Mouse (Mus musculus) kidney, embryonic 16.5 days (tissue): ENCODE data around the gene Dnajb14. TPM values are rescaled to one million over a fixed set of nuclear protein-coding genes. Genes with fewer than 3 reads are reported as not detected.

Experiments
- ATAC-seq: fragments of 200-750 bp; cut with Nextera tagmentation; 2 replicates; pipeline ENCODE4 v1.8.0; 2017; ENCODE audit warnings: moderate TSS enrichment; ENCODE audit not compliant: low FRiP score, low TSS enrichment
- H3K27ac ChIP-seq: fragments of 300-500 bp; sonication (generic); 2 replicates; pipeline ENCODE4 v1.5.1; 2014; ENCODE audit warnings: low read length
- H3K27me3 ChIP-seq: fragments of 300-500 bp; sonication (generic); 2 replicates; pipeline ENCODE4 v1.6.1; 2014; ENCODE audit warnings: low read length, control low read depth, mixed read lengths; ENCODE audit not compliant: insufficient read depth
- H3K36me3 ChIP-seq: fragments of 300-500 bp; sonication (generic); 2 replicates; pipeline ENCODE4 v1.6.1; 2014; ENCODE audit warnings: low read length, control low read depth, mixed read lengths; ENCODE audit not compliant: insufficient read depth
- H3K4me1 ChIP-seq: fragments of 300-500 bp; sonication (generic); 2 replicates; pipeline ENCODE4 v1.6.1; 2014; ENCODE audit warnings: low read length, control low read depth, mixed read lengths; ENCODE audit not compliant: insufficient read depth
- H3K4me2 ChIP-seq: fragments of 300-500 bp; sonication (generic); replicated peaks from 2 replicates; pipeline ENCODE4 v1.6.1; 2014; ENCODE audit warnings: low read depth, low read length
- H3K4me3 ChIP-seq: fragments of 300-500 bp; sonication (generic); 2 replicates; pipeline ENCODE4 v1.5.1; 2014; ENCODE audit warnings: mild to moderate bottlenecking, low read length
- H3K9ac ChIP-seq: fragments of 300-500 bp; sonication (generic); replicated peaks from 2 replicates; pipeline ENCODE4 v1.6.1; 2014; ENCODE audit warnings: low read length
- H3K9me3 ChIP-seq: fragments of 300-500 bp; sonication (generic); 2 replicates; pipeline ENCODE4 v1.6.1; 2016; ENCODE audit warnings: low read length, control low read depth
- WGBS: fragments of 180-500 bp; shearing (Covaris S2); extraction: QIAGEN DNeasy Blood & Tissue Kit; methylation state at CpG from one replicate; pipeline ENCODE4 v1.1.7; 2014; 5-methylcytosine and 5-hydroxymethylcytosine counted together
- polyA plus RNA-seq: library from polyadenylated mRNA; unstranded; fragments of >200 nt; fragmentation: Nextera tagmentation; extraction: Ambion mirVana; gene quantifications from 2 replicates; pipeline ENCODE4 v1.2.1, GENCODE M21; 2015

Gene Dnajb14
- polyA plus RNA-seq, 1 experiment from 2014 or later = 6.3 TPM

GRCm38 (mm10) chr3:137929940-137930339, 62.5 kb downstream of the Dnajb14 start:
- Histone ChIP-seq H3K9ac (no peak overlapping the region), H3K36me3 (peaks cover 36% of the 10 kb centered on the region), H3K4me2 (no peak overlapping the region), H3K4me1 (peaks cover 8% of the 10 kb centered on the region; the same call in 1 of the 2 replicates), H3K27ac (no peak overlapping the region), H3K4me3 (no peak overlapping the region), H3K27me3 (no peaks in the 10 kb centered on the region), H3K9me3 (no peaks in the 10 kb centered on the region; the same call in 1 of the 2 replicates)
- ATAC-seq = no peak
- 92% methylated on average over 3 of the region's 3 CpGs for WGBS

GRCm38 (mm10) chr3:137932748-137933147, 65.3 kb downstream of the Dnajb14 start:
- WGBS = 22% methylated on average over 7 of the region's 7 CpGs
- peak; percentile 85 for ATAC-seq

DNA sequence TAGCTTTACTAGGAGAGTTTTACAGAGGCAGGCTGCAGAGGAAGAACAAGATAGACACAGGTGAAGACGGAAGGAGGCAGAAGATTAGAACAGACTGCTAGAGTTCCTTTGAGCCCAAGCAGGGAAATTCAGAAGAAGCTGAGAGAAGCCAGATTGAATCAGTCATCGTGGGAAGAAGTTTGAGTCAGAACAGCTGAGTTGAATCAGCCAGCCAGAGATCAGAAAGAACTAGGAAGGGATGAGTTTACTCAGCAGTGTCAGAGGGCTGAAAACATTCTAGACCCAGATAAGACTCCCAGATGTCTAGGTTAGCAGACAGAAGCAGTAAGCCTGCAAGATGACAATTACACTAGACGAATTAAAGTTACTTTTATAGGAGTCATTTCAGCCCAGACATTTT, 66.5 kb downstream of the Dnajb14 start:
- Histone ChIP-seq H3K27ac (no peak overlapping the region), H3K9ac (no peak overlapping the region), H3K9me3 (no peaks in the 10 kb centered on the region; the same call in 1 of the 2 replicates), H3K27me3 (no peaks in the 10 kb centered on the region), H3K4me2 (no peak overlapping the region), H3K4me1 (peaks cover 20% of the 10 kb centered on the region; the same call in 1 of the 2 replicates), H3K4me3 (no peak overlapping the region), H3K36me3 (0 out of 2 replicates have a peak, but pooled peaks cover 9% of the 10 kb centered on the region)
- WGBS = 62% methylated on average over 3 of the region's 3 CpGs
- ATAC-seq = no peak

More at GRCm38 (mm10) chr3:137932748-137933147, 65.3 kb downstream of the Dnajb14 start:
- H3K9ac ChIP-seq = no peak overlapping the region
- H3K27ac ChIP-seq = no peak overlapping the region
- no peak overlapping the region for H3K4me3 ChIP-seq
- no peaks in the 10 kb centered on the region for H3K27me3 ChIP-seq
- peaks cover 20% of the 10 kb centered on the region; the same call in 1 of the 2 replicates for H3K4me1 ChIP-seq
- H3K9me3 ChIP-seq = no peaks in the 10 kb centered on the region; the same call in 1 of the 2 replicates
- H3K4me2 ChIP-seq = no peak overlapping the region
- H3K36me3 ChIP-seq = peaks cover 14% of the 10 kb centered on the region; the same call in 1 of the 2 replicates

- 34% methylated on average over 5 of the region's 5 CpGs for WGBS
- H3K4me2 ChIP-seq = no peak overlapping the region
- H3K36me3 ChIP-seq = 0 out of 2 replicates have a peak, but pooled peaks cover 2% of the 10 kb centered on the region
- ATAC-seq = peak; percentile 36; the same call in 1 of the 2 replicates
- no peak overlapping the region for H3K4me3 ChIP-seq
- H3K9ac ChIP-seq = no peak overlapping the region
- H3K9me3 ChIP-seq = no peaks in the 10 kb centered on the region; the same call in 1 of the 2 replicates
- H3K27me3 ChIP-seq = no peaks in the 10 kb centered on the region
- no peak overlapping the region for H3K27ac ChIP-seq
- peaks cover 20% of the 10 kb centered on the region; the same call in 1 of the 2 replicates for H3K4me1 ChIP-seq
These were observed 68.4 kb downstream of the Dnajb14 start for GRCm38 (mm10) chr3:137935570-137936525.

DNA sequence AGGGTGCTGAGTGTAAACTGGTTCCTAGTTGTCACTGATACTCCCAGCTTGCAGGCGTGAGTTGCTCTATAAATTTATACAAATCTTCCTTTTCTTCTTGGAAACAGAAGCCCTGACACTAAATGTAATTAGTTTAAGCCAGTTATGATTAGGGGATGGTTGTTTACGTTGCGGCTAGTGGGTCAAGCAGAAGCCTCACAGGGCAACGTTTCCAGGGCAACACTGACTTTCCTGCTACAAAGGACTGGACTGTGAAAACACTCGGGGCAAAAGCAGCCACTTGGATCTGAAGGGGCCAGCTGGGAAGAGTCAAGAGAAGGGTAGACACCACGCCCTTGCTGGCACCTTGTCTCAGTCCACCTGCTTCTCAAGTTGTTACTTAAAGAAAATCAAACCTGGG, 69.1 kb downstream of the Dnajb14 start:
- H3K9me3 ChIP-seq = no peaks in the 10 kb centered on the region; the same call in 1 of the 2 replicates
- peak; percentile 25; the same call in 1 of the 2 replicates for ATAC-seq
- H3K9ac ChIP-seq = no peak overlapping the region
- peaks cover 20% of the 10 kb centered on the region; the same call in 1 of the 2 replicates for H3K4me1 ChIP-seq
- H3K27me3 ChIP-seq = no peaks in the 10 kb centered on the region
- H3K4me2 ChIP-seq = no peak overlapping the region
- H3K27ac ChIP-seq = no peak overlapping the region
- no peak overlapping the region for H3K4me3 ChIP-seq
- WGBS = 35% methylated on average over 6 of the region's 6 CpGs
- 0 out of 2 replicates have a peak, but pooled peaks cover 2% of the 10 kb centered on the region for H3K36me3 ChIP-seq

- WGBS = 56% methylated on average over 6 of the region's 6 CpGs
- peaks cover 12% of the 10 kb centered on the region; the same call in 1 of the 2 replicates for H3K4me1 ChIP-seq
- no peak overlapping the region for H3K4me3 ChIP-seq
- no peaks in the 10 kb centered on the region for H3K27me3 ChIP-seq
- no peak overlapping the region for H3K27ac ChIP-seq
- peak overlapping the region; percentile 26; the same call in 1 of the 2 replicates for H3K4me2 ChIP-seq
- H3K9me3 ChIP-seq = no peaks in the 10 kb centered on the region; the same call in 1 of the 2 replicates
- no peaks in the 10 kb centered on the region for H3K36me3 ChIP-seq
- H3K9ac ChIP-seq = no peak overlapping the region
- ATAC-seq = peak; percentile 55; the same call in 1 of the 2 replicates
These were observed 71.1 kb downstream of the Dnajb14 start for GRCm38 (mm10) chr3:137938608-137939007.

DNA sequence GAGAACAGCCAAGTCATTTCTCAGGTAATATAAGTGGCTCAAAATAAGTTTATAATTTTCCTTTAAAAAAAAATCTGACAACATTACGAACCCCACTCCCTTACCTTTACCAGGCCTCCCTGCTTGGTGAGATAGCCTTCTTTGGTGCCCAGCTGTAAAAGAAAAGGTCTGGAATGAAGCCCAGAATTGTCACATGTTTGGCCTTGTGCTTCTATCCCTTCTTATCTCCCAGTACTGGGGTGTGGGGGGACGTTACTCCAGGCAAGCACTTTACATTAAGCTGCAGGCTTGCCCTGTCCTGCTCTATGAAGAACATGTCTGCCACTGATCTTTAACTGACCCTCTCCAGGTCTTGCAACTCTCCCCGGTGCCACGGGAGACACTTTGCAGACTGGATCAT, 73.3 kb downstream of the Dnajb14 start:
- 72% methylated on average over 4 of the region's 4 CpGs for WGBS
- H3K9ac ChIP-seq = no peak overlapping the region
- H3K4me2 ChIP-seq = no peak overlapping the region
- no peak overlapping the region for H3K4me3 ChIP-seq
- H3K9me3 ChIP-seq = no peaks in the 10 kb centered on the region
- no peak overlapping the region for H3K27ac ChIP-seq
- ATAC-seq = no peak
- 0 out of 2 replicates have a peak, but pooled peaks cover 6% of the 10 kb centered on the region for H3K4me1 ChIP-seq
- H3K27me3 ChIP-seq = no peaks in the 10 kb centered on the region
- H3K36me3 ChIP-seq = no peaks in the 10 kb centered on the region

DNA sequence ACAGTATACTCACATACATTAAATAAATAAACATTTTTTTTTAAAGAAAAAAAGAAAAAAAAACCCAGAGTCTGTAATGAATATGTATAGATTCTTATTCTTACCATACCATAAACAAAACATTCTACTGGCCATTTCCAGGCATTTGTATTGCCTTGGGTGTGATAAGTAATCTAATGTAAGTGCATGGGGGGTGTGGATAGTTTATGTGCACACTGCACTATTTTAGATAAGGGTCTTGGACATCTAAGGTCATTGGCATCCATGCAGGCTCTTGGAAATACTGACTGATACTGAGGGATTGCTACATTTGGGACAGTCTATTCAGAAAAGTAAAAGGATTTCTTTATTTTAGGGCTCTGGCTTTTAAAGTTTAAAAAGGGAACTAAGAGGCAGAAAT, 74.1 kb downstream of the Dnajb14 start:
- Histone ChIP-seq H3K4me3 (no peak overlapping the region), H3K4me1 (0 out of 2 replicates have a peak, but pooled peaks cover 3% of the 10 kb centered on the region), H3K36me3 (no peaks in the 10 kb centered on the region), H3K27ac (no peak overlapping the region), H3K9ac (no peak overlapping the region), H3K9me3 (no peaks in the 10 kb centered on the region), H3K27me3 (no peaks in the 10 kb centered on the region), H3K4me2 (no peak overlapping the region)
- no peak for ATAC-seq

- ATAC-seq = no peak
- Histone ChIP-seq H3K27me3 (no peaks in the 10 kb centered on the region), H3K9ac (no peak overlapping the region), H3K4me1 (0 out of 2 replicates have a peak, but pooled peaks cover 2% of the 10 kb centered on the region), H3K4me3 (no peak overlapping the region), H3K36me3 (no peaks in the 10 kb centered on the region), H3K9me3 (no peaks in the 10 kb centered on the region), H3K27ac (no peak overlapping the region), H3K4me2 (no peak overlapping the region)
- WGBS = 85% methylated on average over 12 of the region's 12 CpGs
These were observed 74.7 kb downstream of the Dnajb14 start for GRCm38 (mm10) chr3:137942098-137942622.
